Mouse (Mus musculus) stomach, embryonic 14.5 days (tissue): ENCODE results near the gene Mmgt2. TPM values are rescaled to one million over a fixed set of nuclear protein-coding genes. Genes with fewer than 3 reads are reported as not detected.

Experiments
- ATAC-seq: fragments of 200-750 bp; cut with Nextera tagmentation; 2 replicates; pipeline ENCODE4 v1.8.0; 2017; ENCODE audit warnings: low read depth, moderate TSS enrichment; ENCODE audit not compliant: insufficient number of reproducible peaks, insufficient read depth, low FRiP score
- H3K27ac ChIP-seq: fragments of 300-500 bp; sonication (generic); 2 replicates; pipeline ENCODE4 v1.5.1; 2014; ENCODE audit warnings: mild to moderate bottlenecking, low read length, moderate library complexity, mixed read lengths
- H3K27me3 ChIP-seq: fragments of 300-500 bp; sonication (generic); 2 replicates; pipeline ENCODE4 v1.6.1; 2014; ENCODE audit warnings: low read length, control low read depth, mixed read lengths; ENCODE audit not compliant: control insufficient read depth, insufficient read depth
- H3K36me3 ChIP-seq: fragments of 300-500 bp; sonication (generic); 2 replicates; pipeline ENCODE4 v1.6.1; 2014; ENCODE audit warnings: mild to moderate bottlenecking, control low read depth, low read length, moderate library complexity, mixed read lengths; ENCODE audit not compliant: control insufficient read depth, insufficient read depth
- H3K4me1 ChIP-seq: fragments of 300-500 bp; sonication (generic); 2 replicates; pipeline ENCODE4 v1.6.1; 2014; ENCODE audit warnings: low read length, control low read depth, mixed read lengths; ENCODE audit not compliant: control insufficient read depth, insufficient read depth
- H3K4me2 ChIP-seq: fragments of 300-500 bp; sonication (generic); replicated peaks from 2 replicates; pipeline ENCODE4 v1.6.1; 2014; ENCODE audit warnings: low read depth, low read length, control low read depth
- H3K4me3 ChIP-seq: fragments of 300-500 bp; sonication (generic); 2 replicates; pipeline ENCODE4 v1.5.1; 2014; ENCODE audit warnings: low read depth, low read length, control low read depth
- H3K9ac ChIP-seq: fragments of 300-500 bp; sonication (generic); replicated peaks from 2 replicates; pipeline ENCODE4 v1.6.1; 2014; ENCODE audit warnings: low read depth, mild to moderate bottlenecking, control low read depth, low read length, moderate library complexity, mixed read lengths
- H3K9me3 ChIP-seq: fragments of 300-500 bp; sonication (generic); 2 replicates; pipeline ENCODE4 v1.6.1; 2016; ENCODE audit warnings: low read depth, low read length, control low read depth; ENCODE audit not compliant: control insufficient read depth
- WGBS: fragments of 180-500 bp; shearing (Covaris S2); extraction: QIAGEN DNeasy Blood & Tissue Kit; methylation state at CpG from one replicate; pipeline ENCODE4 v1.1.7; 2014; 5-methylcytosine and 5-hydroxymethylcytosine counted together
- polyA plus RNA-seq: library from polyadenylated mRNA; unstranded; fragments of >200 nt; fragmentation: Nextera tagmentation; extraction: Ambion mirVana; gene quantifications from 2 replicates; pipeline ENCODE4 v1.2.1, GENCODE M21; 2014

Mmgt2 gene
- polyA plus RNA-seq, 1 experiment from 2014 or later, result 49.6 TPM

DNA sequence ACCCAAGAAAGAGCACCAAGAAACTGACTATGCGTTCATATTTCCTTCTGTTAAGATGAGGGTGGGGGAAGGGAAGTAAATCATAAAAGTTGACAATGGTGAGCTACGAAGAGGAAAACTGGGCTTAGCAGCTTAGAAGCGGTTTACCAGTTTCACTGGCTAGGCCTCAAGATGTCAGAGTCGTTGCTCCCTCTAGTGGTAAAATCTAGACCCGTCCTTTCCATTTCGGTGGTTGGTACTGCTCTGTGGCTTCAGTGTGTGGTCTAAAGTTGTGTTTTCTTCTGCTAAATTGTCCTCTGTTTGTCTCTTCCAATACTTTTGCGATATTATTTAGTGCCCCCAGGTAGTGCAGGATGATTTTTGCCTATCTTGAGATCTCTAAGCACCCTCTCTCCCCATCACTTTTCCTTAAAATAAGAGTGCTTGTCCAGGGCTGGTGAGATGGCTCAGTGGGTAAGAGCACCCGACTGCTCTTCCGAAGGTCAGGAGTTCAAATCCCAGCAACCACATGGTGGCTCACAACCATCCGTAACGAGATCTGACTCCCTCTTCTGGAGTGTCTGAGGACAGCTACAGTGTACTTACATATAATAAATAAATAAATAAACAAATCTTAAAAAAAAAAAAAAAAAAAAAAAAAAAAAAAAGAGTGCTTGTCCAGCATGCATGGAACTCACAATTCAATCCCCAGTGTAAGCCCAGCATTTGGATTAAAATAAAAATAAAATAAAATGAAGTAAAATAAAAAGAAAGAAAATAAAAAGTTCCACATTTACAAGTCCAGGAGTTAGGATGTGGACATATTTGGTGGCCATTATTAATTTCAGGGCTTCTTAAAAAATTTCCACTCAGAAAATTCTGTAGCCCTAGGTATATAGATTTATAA lies 45.1 kb downstream of the Mmgt2 start:
- 19% methylated on average over 9 of the region's 11 CpGs for WGBS
- H3K36me3 ChIP-seq, result no peaks in the 10 kb centered on the region
- H3K27me3 ChIP-seq, result no peaks in the 10 kb centered on the region
- H3K4me2 ChIP-seq, result no peak overlapping the region
- no peak overlapping the region for H3K27ac ChIP-seq
- H3K9ac ChIP-seq, result no peak overlapping the region
- peak; percentile 67; the same call in 1 of the 2 replicates for ATAC-seq
- no peak overlapping the region for H3K4me3 ChIP-seq
- H3K4me1 ChIP-seq, result no peaks in the 10 kb centered on the region
- H3K9me3 ChIP-seq, result no peaks in the 10 kb centered on the region

DNA sequence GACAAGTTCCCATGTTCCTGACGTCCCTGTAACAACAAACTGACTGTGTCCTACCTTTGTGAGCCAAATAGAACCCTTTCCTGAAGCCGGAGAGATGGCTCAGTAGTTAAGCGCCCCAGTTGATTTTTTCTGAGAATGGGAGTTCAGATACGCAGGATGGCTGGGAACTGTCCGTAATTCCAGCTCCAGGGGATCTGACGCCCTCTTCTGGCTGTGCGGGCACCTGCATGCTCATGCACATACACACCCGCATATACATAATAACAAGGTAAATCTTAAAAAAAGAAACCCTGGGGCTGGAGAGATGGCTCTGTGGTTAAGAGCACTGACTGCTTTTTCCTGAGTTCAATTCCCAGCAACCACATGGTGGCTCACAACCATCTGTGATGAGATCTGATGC lies 46.7 kb downstream of the Mmgt2 start:
- Histone ChIP-seq H3K27ac (no peak overlapping the region), H3K4me1 (no peaks in the 10 kb centered on the region), H3K4me2 (no peak overlapping the region), H3K4me3 (no peak overlapping the region), H3K9me3 (no peaks in the 10 kb centered on the region), H3K27me3 (no peaks in the 10 kb centered on the region), H3K36me3 (no peaks in the 10 kb centered on the region), H3K9ac (no peak overlapping the region)
- ATAC-seq, result no peak
- 91% methylated on average over 8 of the region's 8 CpGs for WGBS

DNA sequence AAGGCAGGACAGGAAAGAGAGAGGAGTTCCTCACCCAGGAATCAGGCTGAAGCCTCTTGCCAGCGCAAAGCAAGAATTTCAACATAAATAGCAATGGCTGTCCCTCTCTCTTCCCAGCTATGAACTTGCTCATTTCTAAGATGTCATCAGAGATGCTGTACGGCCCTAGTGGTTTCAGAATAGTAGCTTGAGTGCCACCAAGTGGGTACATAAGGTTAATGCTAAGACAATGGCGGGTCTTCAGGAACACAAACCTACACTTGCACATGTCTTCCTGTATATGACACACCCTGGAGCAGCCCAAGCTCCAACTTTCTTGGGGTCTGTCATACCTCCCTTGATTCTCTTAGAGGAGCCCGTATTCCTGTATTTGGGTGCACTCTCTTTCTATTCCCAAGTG lies 51.3 kb downstream of the Mmgt2 start:
- no peaks in the 10 kb centered on the region for H3K9me3 ChIP-seq
- H3K27me3 ChIP-seq, result no peaks in the 10 kb centered on the region
- H3K9ac ChIP-seq, result no peak overlapping the region
- WGBS, result 73% methylated on average over 4 of the region's 4 CpGs
- H3K4me1 ChIP-seq, result no peaks in the 10 kb centered on the region
- no peak overlapping the region for H3K4me3 ChIP-seq
- H3K27ac ChIP-seq, result no peak overlapping the region
- no peak for ATAC-seq
- H3K4me2 ChIP-seq, result no peak overlapping the region
- no peaks in the 10 kb centered on the region for H3K36me3 ChIP-seq

DNA sequence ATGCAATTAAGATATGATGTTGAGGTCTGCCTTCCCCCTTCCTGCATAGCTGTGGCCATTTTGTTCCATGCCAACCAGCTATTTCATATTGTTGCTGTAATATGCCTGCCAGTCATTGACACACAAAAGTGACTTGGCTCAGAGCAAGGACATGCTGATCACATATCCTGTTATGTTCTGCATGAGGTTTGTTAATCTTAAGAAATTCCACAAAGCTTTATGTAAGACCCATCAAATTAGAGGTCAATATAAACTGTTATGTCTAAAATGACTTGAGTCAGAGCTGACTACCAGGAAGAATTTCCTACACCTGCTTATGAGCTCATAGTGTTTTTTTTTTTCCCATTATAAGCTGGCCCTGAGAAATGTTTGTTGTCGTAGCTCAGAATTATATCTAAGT lies 52.8 kb downstream of the Mmgt2 start:
- no peaks in the 10 kb centered on the region for H3K36me3 ChIP-seq
- H3K27ac ChIP-seq, result no peak overlapping the region
- no peak overlapping the region for H3K4me3 ChIP-seq
- no peaks in the 10 kb centered on the region for H3K4me1 ChIP-seq
- H3K9ac ChIP-seq, result no peak overlapping the region
- H3K4me2 ChIP-seq, result no peak overlapping the region
- 55% methylated on average over 1 of the region's 1 CpGs for WGBS
- H3K27me3 ChIP-seq, result no peaks in the 10 kb centered on the region
- no peaks in the 10 kb centered on the region for H3K9me3 ChIP-seq
- no peak for ATAC-seq

DNA sequence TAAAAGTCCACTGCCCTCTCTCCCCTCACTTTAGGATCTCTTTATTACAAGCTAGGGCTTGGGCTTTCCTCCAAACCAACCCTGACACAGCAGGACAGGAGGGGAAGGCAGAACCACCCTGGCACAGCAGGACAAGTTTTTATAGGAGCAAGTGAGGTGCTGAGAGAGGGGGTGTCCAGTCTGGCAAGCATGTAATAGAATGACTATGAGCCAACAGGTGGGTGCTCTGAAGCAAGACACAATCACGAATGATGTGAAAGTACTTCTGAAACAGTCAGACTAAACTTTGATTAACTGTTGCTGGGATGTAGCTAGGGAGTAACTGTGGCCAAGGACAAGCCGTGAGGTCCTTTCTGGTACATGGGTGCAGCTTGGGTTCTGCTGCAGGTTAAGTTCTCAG lies 57.7 kb downstream of the Mmgt2 start:
- no peak overlapping the region for H3K27ac ChIP-seq
- no peaks in the 10 kb centered on the region for H3K9me3 ChIP-seq
- no peak for ATAC-seq
- H3K4me3 ChIP-seq, result no peak overlapping the region
- H3K4me2 ChIP-seq, result no peak overlapping the region
- H3K36me3 ChIP-seq, result no peaks in the 10 kb centered on the region
- no peak overlapping the region for H3K9ac ChIP-seq
- H3K27me3 ChIP-seq, result no peaks in the 10 kb centered on the region
- 88% methylated on average over 2 of the region's 2 CpGs for WGBS
- no peaks in the 10 kb centered on the region for H3K4me1 ChIP-seq

DNA sequence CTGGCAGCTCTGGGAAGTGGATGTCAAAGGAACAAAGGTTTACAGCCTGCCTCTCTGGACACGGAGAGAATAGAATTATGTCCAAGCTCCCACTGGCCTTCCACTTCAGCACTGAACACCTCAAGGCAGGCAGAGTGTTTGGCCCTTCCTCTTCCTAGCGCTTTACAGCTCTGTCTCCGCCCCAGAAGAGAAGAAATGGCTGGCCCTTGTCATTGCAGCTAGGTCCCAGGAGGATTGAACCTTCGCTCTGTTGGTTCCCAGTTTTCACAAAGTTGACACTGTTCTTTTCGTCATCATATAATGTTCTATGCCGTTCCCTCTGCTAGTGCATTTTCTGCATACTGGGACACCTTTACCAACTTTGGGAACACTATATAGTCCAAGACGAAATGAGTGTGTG lies 59.8 kb downstream of the Mmgt2 start:
- no peak overlapping the region for H3K4me2 ChIP-seq
- no peak overlapping the region for H3K9ac ChIP-seq
- WGBS, result 82% methylated on average over 7 of the region's 7 CpGs
- H3K27ac ChIP-seq, result no peak overlapping the region
- ATAC-seq, result no peak
- no peaks in the 10 kb centered on the region for H3K9me3 ChIP-seq
- H3K4me3 ChIP-seq, result no peak overlapping the region
- peaks cover 9% of the 10 kb centered on the region; the same call in 1 of the 2 replicates for H3K36me3 ChIP-seq
- no peaks in the 10 kb centered on the region for H3K27me3 ChIP-seq
- no peaks in the 10 kb centered on the region for H3K4me1 ChIP-seq

DNA sequence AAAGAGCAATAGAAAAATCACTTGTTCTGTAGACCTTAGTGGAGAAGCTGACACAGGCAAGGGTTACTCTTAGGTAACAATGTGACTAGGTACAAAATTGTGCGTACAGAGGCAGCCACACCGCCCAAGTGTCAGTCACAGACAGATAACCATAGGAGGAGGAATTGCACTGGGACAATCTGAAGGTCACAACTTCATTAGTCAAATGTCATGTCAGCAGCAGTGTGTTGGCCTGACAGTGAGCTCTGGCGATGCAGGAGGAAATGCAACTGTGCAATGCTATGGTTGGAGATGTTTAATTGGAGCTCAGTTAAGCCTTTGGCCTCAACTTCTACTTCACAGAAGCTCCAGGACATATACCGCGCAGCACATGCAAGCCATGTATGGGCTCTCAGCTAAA lies 62.2 kb downstream of the Mmgt2 start:
- H3K27me3 ChIP-seq, result no peaks in the 10 kb centered on the region
- no peak for ATAC-seq
- no peak overlapping the region for H3K27ac ChIP-seq
- no peak overlapping the region for H3K4me3 ChIP-seq
- no peak overlapping the region for H3K4me2 ChIP-seq
- no peaks in the 10 kb centered on the region for H3K9me3 ChIP-seq
- no peaks in the 10 kb centered on the region for H3K4me1 ChIP-seq
- WGBS, result 71% methylated on average over 5 of the region's 5 CpGs
- peaks cover 16% of the 10 kb centered on the region; the same call in 1 of the 2 replicates for H3K36me3 ChIP-seq
- H3K9ac ChIP-seq, result no peak overlapping the region
